Mouse (Mus musculus) cerebellum, adult 2 months (tissue): Measurements from ENCODE around the gene Rhbdl1.

ENCODE experiments used
- CTCF ChIP-seq: fragments of 200-500 bp; IDR thresholded peaks from 2 replicates; pipeline ENCODE4 v1.5.1; 2011; ENCODE audit warnings: low read depth, mild to moderate bottlenecking, control low read depth, low read length, moderate library complexity, borderline replicate concordance; ENCODE audit not compliant: insufficient read depth
- POLR2A ChIP-seq: fragments of 200-500 bp; IDR thresholded peaks from 2 replicates; pipeline ENCODE4 v1.6.1; 2011; ENCODE audit warnings: low read length, control low read depth, borderline replicate concordance; ENCODE audit not compliant: insufficient read depth

DNA sequence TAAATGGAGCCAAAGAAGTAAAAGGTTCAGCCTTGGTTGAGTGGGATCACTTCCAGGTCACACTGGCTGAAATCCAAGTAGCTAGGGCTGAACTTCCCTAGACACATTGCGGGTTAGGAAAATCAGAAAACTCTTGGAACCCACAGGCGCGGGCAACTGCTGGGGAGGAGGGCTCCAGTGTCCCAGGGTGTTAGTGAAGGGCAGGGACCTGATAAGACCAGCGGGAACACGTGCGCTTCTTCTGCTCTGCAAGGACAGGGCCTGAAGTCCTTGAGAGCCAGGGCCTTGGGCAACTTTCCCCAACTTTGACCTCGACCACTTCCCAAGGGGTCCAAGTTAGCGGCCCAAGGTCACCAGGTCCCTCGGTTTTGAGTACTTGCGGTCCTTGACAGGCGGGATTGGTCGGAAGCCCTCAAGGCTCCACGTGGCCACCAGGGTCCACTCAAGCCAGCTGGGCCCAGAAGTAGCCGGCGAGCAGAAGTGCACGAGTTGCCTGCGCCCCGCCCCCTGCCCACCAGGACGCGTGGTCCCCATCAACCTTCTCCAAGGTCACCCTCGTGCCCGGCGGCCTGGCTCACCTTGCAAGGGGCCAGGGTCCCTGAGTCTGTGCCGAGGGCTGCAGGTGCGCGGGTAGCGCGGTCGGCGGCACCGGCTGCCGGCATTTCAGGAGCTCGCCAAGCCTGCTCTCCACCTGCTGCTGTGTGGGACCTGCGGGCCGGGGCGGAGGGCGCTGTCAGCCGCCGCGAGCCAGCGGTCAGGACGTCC lies 30.9 kb upstream of the Rhbdl1 start:
- TF ChIP-seq CTCF (no peak), POLR2A (no peak)
